Mouse (Mus musculus): ENCODE results near the gene Maco1.

Maco1 gene

DNA sequence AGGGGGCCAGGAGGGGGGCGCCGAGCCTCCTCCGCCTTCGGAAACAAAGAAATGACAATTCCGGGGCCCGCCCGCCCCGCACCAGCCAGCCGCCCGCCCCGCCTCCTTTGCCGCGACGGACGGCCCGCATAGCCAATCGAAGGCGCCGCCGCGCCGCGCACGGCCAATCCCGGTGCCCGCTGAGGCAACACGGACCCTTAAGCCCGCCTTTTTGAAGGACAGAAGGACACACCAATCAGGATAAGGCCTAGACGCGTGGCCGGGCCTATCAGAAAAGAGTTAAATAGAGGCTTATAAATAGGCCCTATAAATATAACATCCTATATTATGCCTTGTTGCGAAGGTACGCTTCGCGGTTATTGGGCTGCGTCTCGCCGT lies at the start of gene Maco1:
Gene Maco1, minus strand, starts transcription at position 87 of the 378 bp plus-strand sequence.
- DNase-seq (ENCODE audit: low spot score) = peak; percentile 98

DNA sequence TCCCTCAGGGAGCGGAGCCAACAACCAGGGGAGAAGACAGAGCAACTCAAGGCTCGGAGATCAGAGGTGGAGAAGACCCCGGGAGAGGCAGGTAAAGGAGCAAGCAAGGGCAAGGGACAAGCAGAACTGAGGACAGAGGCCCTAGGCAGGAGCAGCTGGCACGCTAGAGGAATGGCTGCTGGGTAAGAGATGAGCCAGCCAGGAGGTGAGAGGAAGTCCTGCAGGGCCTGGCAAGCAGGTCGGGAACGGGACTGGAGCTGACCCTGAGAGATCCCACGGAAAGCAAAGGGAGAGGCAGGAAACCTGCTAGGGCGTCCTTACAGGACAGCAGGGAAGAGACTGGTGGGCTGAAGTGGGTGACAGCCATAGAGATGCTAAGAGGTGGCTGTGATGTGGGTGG lies 48.0 kb upstream of the Maco1 start:
- no peak for DNase-seq (ENCODE audit: low spot score)

DNA sequence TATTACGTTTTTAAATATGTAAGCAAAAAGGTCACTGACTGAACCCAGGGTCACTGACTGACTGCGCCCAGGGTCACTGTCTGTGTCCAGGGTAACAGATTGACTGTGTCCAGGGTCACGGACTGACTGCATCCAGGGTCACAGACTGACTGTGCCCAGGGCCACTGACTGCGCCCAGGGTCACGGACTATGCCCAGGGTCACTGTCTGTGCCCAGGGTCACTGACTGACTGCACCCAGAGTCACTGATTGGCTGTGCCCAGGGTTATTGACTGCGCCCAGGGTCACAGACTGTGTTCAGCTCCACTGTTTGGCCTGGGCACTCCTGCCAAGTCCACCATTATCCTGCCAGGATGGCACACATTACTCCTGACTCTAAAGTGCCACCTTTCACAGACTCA lies 44.1 kb upstream of the Maco1 start:
- no peak for DNase-seq (ENCODE audit: low spot score)

DNA sequence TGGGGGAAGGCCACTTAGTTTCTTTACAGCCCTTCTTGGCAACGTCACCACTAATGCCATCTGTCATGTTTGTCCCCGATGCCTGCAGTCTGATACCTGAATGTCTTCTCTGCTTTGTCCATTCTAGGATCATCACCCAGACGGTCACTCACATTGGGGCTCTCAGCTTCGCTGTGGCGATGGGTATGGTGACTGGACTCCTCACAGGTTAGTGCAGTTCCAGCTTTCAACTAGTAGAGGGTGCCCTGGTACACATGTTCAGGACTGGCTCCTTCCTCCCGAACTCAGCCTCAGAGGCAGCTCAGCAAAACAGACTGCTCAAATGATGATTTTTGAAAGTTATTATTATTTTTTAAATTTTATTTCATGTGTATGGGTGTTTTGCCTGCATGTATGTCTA lies 39.0 kb upstream of the Maco1 start:
- no peak for DNase-seq (ENCODE audit: low spot score)

DNA sequence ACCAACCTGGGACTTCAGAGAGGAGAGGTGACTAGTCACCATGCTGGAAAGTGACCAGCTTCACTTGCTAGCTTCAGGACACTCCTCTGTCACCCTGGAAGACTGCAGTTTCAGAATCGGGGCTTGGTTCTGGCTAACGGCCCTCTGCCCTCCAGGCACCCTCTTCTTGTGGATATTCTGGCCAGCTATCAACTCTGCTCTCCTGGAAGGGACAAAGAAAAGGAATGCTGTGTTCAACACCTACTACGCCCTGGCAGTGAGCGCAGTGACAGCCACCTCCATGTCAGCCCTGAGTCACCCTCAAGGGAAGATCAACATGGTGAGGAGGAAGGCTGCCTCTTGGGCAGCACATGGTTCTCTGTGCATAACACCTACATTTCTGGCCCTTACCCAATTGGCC lies 31.2 kb upstream of the Maco1 start:
- no peak for DNase-seq (ENCODE audit: low spot score)

DNA sequence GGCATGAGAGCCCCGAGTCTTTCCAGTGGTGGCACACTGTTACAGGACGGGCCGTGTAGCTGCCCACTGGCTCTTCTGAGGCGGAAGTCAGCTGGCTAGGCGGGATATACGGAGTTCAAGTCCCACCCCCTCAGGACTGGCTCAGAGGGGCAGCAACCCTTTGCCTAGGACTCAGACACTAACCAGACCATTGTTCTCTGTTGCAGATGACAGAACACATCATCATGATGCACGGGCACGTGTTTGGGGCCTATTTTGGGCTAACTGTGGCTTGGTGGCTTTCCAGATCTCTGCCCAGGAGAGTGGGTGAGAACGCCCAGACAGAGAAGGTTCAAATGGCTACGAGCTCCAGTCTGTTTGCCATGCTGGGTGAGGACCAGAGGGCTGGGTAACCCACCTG lies 30.7 kb upstream of the Maco1 start:
- no peak for DNase-seq (ENCODE audit: low spot score)

DNA sequence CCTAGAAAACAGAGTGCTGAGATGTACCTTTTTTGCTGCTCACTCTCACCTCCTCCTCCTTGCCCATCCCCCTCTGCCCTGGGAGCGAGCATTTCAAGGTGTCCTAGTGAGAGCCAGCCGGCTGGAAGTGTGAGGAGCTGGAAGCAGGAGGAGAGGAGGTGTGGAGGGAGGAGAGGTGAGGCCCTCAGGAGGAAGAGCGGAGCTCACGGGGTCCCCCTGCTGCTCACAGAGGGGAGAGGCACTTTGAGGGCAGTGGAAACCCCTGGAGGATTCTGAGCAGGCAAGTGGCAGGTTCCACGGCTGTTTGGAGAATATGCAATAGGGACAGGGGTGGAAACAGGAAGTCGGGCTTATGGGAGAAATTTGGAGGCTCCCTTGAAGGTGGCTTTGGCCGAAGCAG lies 30.1 kb upstream of the Maco1 start:
- DNase-seq (ENCODE audit: low spot score) = peak; percentile 29

DNA sequence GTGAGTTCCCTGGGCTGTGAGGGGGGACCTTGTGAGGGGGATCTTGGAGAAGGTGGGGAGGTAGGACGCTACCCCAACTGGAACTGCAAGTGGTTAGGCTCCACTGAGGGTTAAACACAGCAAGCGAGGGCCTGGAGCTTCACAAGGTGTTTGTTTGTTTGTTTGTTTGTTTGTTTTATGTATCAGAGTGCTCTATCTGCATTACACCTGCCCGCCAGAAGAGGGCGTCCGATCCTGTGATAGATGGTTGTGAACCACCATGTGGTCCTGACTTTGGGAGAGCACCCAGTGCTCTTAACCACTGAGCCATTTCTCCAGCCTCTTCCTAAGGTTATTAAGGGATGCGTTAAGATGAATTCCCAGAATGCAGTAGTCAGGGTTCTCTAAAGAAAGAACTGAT lies 26.9 kb upstream of the Maco1 start:
- DNase-seq (ENCODE audit: low spot score) = peak; percentile 23

DNA sequence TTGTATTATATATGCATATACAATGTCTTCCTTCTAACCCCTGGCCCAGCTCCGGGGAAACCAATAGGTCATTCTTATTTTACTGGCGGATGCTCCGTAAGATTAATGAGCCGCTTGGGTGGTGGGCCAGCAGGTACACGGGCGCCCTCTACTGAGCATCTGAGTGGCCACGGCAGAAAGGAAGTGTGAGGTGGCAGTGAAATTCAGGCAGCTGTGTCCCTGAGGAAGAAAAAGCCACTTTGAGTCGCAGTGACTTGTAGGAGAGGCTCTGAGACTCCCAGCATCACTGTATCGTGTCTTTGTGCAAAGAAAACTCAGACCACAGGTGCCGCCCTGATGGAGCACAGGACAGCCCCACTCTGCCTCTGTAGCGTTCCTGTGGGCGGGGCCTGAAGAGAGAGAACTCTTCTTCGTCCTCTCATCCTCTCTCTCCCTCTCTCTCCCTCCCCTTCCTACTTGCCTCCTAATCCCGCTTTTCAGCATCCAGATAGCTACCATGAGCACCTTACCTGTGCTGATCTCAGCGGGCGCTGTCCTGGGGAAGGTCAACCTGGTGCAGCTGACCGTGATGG lies 26.4 kb upstream of the Maco1 start:
- DNase-seq (ENCODE audit: low spot score) = peak; percentile 44

DNA sequence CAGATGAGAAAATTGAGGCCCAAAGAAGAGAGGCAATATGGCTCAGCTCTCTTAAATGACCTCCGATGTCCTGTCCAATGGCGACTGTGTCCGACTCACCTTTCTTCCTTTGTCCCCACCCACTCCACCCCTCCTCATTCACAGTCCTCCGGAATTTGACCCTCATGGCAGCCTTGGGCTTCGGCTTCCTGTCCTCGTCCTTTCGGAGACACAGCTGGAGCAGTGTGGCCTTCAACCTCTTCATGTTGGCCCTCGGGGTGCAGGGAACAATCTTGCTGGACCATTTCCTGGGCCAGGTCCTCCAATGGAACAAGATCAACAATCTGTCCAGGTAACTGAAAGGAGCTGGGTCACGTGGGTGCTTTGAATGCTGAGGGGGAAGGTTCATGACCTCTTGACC lies 23.0 kb upstream of the Maco1 start:
- no peak for DNase-seq (ENCODE audit: low spot score)

DNA sequence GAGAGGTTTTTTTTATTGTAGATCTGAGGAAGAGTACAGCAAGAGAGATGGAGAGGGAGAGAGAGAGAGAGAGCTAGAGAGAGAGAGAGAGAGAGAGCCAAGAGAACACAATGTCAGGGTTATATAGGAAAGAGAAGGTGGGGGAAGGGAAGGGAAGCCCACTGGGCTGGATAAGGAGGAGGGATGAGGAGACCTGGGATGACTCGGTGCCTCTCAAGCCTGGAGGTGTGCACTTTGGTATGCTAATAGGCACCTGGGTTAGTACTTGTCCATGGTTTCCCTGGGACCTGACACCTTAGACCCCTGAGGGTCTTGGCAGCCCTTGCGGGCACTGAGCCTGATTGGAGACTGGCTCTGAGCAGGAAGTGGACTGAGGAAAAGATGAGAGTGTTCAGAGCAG lies 18.8 kb upstream of the Maco1 start:
- DNase-seq (ENCODE audit: low spot score) = no peak

DNA sequence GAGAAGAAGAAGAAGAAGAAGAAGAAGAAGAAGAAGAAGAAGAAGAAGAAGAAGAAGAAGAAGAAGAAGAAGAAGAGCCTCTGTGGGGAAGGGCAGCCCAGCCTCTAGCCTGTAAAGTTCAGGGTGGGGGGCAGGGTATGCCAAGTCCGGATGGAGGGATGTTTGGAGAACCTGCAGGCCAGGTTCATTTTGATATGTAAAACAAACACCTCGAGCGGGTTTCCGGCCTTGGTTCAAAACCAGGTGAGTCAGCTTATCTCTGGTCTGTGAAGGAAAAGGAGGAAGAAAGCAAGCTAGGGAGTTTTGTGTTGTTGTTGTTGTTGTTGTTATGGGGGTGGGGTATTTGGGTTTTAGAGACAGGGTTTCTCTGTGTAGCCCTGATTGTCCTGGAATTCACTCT lies 18.3 kb upstream of the Maco1 start:
- DNase-seq (ENCODE audit: low spot score) = no peak

DNA sequence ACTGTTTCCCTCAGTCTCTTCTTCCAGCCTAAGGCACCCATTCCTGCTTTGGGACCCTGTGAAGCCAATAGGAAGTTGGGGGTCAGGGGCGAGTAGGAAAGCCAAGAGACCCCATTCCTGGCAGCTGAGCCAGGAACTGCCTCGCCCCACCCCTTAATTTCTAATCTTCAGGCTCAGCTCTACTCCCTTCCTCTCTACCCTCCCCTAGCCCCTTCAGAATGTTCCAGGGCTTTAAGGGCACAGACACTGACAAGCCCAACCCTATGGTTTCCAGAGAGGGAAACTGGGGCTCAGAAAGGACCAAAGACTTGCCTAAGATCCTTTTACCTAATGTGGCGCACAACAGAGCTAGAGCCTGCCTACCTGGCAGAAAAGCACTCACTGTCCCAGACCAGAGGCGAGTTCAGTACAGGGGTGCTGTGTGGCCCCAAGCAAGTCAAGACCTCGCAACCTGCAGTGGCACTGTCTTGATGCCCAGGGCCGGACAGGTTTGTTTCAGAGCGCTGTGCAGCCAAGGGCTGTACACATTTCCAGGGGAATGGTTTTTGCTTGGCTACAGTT lies 16.8 kb upstream of the Maco1 start:
- no peak for DNase-seq (ENCODE audit: low spot score)

DNA sequence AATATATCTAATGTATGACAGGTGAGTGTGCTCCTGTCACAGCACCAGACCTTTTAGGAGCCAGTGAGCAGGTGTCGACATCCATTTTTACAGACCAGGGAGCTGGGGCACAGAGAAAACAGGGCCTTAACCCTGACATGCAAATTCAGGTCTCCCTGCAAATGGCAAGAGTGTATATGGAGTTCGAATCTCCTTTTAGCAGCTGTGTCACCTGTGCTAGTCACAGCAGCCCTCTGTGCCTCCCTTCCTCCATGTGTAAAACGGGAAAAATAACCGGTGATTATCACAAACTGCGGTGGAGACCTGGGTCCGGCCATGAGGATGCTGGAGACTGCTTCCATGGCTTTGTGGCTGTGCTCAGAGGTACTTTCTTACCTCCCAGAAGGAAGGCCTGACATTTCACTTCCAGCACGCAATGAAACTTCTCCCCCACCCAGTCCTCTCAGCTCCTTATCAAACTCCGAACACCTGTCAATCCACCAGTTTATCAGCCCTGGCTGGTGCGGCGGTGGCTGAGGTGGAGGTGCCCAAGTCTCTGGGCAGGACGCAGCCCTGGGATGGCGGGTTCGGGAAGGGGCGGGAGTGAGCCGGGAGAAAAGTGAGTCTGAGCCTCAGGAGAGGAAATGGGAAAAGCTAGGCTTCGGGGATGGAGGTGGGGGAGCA lies 16.1 kb upstream of the Maco1 start:
- peak; percentile 76 for DNase-seq (ENCODE audit: low spot score)

DNA sequence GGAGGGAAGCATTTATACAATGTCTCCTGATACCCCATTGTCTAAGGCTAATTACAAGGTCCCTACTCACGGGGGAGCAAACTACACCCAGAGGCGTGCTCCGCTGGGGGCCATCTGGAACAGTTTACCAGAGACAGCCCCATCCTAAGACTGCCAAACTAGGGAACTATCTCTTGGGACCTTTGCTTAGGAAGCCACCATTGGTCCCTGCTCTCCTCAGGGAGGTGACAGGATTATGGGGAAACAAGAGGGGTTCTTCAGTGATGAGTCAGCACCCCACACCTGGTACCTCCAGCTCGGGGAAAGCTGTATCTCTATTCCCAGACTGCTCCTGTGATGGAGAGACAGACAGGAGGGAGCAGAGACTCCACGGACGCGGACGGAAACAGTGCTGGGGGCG lies 15.3 kb upstream of the Maco1 start:
- no peak for DNase-seq (ENCODE audit: low spot score)

DNA sequence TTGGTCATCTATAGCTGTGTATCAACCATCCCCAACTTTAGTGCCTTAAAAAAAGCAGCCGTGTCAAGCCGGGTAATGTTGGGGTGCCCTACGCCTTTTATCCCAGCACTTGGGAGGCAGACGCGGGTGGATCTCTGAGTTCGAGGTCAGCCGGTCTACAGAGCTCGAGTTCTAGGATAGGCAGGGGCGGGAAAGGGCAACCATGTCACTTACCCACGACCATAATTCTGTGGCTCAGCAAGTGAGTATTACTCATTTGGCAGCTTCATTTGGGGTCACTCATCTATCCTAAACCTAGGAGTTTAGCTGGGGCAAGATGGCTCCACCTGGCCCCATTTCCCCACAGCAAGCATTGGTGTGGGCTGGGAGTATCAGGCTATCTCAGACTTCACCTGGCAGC lies 14.9 kb upstream of the Maco1 start:
- DNase-seq (ENCODE audit: low spot score) = no peak

DNA sequence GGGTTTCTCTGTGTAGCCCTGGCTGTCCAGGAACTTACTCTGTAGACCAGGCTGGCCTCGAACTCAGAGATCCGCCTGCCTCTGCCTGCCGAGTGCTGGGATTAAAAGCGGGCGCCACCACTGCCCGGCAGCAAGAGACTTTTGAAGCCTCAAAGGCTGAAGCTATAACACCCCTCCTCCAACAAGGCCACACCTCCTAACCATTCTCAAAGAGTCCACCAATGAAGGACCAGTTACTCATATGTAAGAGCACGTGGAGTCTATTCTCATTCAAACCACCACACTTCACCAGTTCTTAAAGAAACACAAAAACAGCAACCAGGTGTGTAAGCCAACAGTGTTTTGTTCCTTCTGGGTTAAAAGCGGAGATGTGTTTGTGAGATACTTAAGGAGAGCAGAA lies 14.5 kb upstream of the Maco1 start:
- DNase-seq (ENCODE audit: low spot score) = no peak

DNA sequence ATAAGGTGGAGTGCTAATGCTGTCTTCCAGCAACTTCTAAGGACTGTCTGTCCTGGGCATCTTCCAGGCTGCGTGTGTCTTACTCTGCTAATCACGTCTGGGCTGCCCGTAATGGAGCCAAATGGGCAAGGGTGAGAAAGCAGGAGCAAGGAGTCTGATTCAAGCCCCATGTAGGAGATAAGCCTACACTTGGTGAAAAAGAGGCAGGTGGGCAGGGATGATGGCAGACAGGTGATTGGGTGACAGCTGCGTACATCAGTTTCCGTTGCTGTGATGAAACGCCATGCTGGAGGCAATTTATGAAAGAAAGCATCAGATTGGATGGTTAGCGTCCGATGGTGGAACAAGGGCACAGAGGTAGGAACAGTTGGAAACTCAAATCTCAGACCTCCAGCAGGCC lies 14.1 kb upstream of the Maco1 start:
- DNase-seq (ENCODE audit: low spot score) = no peak

DNA sequence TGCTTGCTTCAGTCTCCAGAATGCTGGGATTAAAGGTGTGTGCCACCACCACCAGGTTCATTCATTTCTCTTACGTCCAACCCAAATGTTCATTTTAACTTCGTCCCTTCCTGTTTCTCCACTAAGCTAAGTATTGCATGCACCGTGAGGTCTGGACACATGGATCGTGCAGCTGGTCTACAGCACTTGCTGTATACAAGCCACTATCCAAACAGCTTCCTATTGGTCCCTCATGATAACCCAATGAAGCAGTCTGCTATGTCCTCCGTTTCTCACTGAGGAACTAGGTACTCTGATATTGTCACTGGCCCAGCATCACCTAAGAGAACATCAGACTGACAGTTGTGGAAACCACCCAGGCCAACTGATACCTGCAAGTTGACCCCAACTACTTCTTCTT lies 12.6 kb upstream of the Maco1 start:
- DNase-seq (ENCODE audit: low spot score) = no peak

DNA sequence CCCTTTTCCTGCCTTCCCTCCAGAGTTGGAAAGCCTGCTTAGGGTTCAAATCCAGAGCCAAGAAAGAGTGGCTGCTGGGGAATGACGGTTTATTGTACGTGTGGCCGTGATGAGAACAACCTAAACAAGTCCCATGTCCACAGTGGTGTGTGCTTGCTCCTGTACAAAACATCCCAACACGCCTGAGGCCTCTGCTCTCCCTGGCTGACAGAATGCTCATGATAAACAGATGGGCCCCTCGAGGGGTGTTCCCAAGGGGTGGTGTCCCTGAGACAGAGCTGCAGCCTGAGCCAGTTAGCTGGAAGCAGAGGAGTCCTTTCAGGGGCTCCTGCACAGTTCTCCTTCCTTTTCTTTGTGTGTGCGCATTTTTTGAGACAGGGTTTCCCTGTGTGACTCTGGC lies 12.2 kb upstream of the Maco1 start:
- DNase-seq (ENCODE audit: low spot score) = peak; percentile 72

DNA sequence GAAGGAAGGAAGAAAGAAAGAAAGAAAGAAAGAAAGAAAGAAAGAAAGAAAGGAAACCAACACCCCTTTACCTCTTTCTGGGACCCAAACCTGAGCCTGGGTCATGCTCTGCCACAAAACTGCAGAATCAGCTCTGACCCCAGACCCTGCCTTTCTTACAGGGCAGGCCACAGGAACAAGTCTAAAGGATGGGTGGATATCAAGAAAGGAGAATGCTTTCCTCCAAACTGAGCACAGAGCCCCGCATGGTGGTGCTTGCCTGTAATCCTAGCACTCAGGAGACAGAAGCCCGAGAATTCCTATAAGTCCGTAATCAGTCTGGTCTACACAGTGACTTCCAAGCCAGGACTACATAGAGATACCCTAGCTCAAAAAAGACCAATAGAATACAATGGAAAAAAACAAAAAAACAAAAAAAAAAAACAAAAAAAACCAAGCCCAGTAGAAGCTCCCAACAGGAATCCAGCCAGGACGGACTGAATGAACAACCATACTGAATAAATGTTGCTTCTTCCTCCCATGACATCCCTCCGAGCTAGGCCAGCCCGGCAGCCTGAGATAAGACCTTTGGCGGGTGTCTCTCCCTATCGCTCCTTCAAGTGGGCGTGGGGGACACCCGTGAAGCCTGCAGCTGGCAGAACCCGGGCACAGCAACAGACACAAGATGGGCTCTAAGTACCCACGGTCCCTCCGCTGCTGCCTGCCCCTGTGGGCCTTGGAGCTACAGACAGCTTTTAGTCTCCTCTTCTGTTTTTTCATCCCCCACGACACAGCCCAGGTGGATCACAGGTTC lies 11.0 kb upstream of the Maco1 start, which contains the start of gene Rhd:
Gene Rhd, plus strand, starts transcription at position 600 of the 793 bp plus-strand sequence.
- DNase-seq (ENCODE audit: low spot score) = peak; percentile 61

DNA sequence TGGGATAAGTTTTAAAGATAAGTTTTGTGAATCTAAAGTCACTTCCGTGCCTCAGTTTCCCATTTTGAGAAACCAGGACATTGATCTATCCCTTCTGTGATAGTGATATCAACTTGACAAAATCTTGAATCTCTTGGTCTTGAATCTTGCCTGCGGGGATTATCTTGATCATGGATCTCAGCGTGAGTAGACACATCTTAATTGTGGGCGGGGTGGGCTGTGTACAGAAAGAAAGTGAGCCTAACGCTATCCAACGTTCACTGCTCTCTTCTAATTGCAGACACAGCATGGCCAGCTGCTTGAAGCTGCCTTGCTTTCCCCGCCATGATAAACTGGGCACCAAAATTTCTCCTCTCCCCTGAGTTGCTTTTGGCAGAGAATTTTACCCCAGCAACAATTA lies 9.9 kb upstream of the Maco1 start:
- no peak for DNase-seq (ENCODE audit: low spot score)

DNA sequence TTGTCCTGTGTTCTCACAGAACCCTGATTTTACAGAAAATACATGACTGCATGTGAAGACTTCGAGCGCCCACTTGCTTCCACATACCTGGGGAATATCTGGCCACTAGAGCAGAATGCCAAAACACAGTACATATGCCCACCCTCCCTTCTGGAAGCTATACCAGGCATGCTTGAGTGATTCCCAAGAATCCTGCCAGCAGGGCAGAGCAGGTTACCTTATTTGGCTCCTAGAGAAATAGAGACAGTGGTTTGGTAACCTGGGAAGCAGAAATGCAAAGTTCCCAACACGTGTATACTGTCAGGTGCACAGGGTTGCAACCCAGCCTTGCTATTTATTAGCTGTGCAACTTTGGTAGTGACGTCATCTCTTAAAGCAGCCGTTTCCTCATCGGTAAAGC lies 8.7 kb upstream of the Maco1 start:
- DNase-seq (ENCODE audit: low spot score) = no peak

Data from spleen, adult 12 weeks (tissue).